Mouse (Mus musculus) large intestine, adult 2 months (tissue): ENCODE results near the gene Slc22a23. TPM values are rescaled to one million over a fixed set of nuclear protein-coding genes. Genes with fewer than 3 reads are reported as not detected.

Experiments
- polyA plus RNA-seq: library from polyadenylated mRNA; depleted of rRNA; stranded (reverse); fragments of >200 nt; gene quantifications from 2 replicates; pipeline ENCODE4 v1.2.3, GENCODE M21; 2012; rRNA removed

Slc22a23 gene
- polyA plus RNA-seq, 1 experiment = 19.5 TPM

Other genes with a start within 250 kb of the Slc22a23 start
- 14.2 and 17.0 TPM in 2 replicates for gene Tubb2b, start 214.7 kb downstream of the Slc22a23 start, polyA plus RNA-seq
- gene Psmg4, start 182.2 kb downstream of the Slc22a23 start, polyA plus RNA-seq = 73.0 and 77.6 TPM in 2 replicates